10 mouse cellular contexts compared by ENCODE assay signal in the genomic region with DNA sequence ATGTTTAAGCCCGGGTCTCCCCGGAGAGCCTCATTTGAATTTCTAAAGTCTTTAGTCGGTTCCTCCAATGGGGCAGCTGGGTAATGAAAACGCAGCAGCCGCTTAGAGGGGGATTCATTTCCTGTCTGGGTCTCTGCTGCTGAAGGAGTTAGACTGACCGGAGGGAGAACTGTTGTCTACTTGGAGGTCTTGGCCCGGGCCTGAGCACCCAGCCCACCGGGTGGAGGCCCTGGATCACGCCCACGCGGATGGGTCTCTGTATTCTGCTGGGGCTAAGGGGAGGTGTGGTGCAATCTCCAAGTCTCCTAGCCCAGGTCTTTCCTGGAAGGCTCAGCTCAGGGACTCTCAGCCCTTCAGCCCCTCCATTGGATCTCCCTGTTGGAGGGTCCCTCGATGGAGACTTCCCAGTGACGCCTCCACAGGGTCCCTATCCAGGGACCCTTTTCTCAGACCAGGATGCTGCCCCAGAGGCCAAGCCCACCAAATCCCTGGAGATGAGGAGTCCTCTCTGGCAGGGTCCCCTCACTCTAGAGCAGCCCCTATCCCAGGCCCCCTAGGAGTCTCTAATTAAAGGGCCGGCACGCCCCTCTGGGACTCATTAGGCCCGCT. TPM values are rescaled to one million over a fixed set of nuclear protein-coding genes. Genes with fewer than 3 reads are reported as not detected.
DNase-seq lines count a peak whose midpoint lies in the region; ATAC-seq and TF ChIP-seq lines count a peak whose summit lies in the region.
"Had no signal": no experiment of that assay in that cellular context is flagged by ENCODE, and none has a peak within 500 bp of the region (broad histone marks: within the 10 kb centered on the region; RNA-seq: fewer than 3 reads in every experiment).

No protein-coding gene starts in this region.

- 8% methylated on average over 16 of the region's 16 CpGs for WGBS in heart, embryonic 10.5 days
- WGBS in hindbrain, embryonic 10.5 days, result 4% methylated on average over 16 of the region's 16 CpGs
- WGBS in midbrain, embryonic 10.5 days, result 1% methylated on average over 16 of the region's 16 CpGs

- peak overlapping the region; percentile 47 for H3K4me3 ChIP-seq in heart, embryonic 10.5 days
- peak overlapping the region; percentile 40 to 66 for H3K4me3 ChIP-seq in ES-E14 (ENCODE audit: insufficient read depth in 1 of 2, low read depth in 1 of 2, low read length in 2 of 2, poor library complexity in 1 of 2, severe bottlenecking in 1 of 2)
- H3K4me3 ChIP-seq in hindbrain, embryonic 10.5 days, result peak overlapping the region; percentile 43
- H3K4me3 ChIP-seq in midbrain, embryonic 10.5 days, result peak overlapping the region; percentile 50

- ATAC-seq in monocyte, adult 5-6 weeks (replicated peaks; ENCODE audit: insufficient number of reproducible peaks, low FRiP score, low TSS enrichment, poor library complexity, severe bottlenecking), result no peak

- peaks cover 17% of the 10 kb centered on the region for H3K4me1 ChIP-seq in heart, embryonic 10.5 days
- H3K4me1 ChIP-seq in ES-E14 (ENCODE audit: control insufficient read depth in 2 of 2, insufficient read depth in 2 of 2, low read length in 2 of 2, poor library complexity in 1 of 2), result peaks cover 3 to 20% of the 10 kb centered on the region in 2 experiments; a peak in 3 of 4 replicates
- H3K4me1 ChIP-seq in hindbrain, embryonic 10.5 days (replicated peaks), result peaks cover 40% of the 10 kb centered on the region
- H3K4me1 ChIP-seq in midbrain, embryonic 10.5 days, result peaks cover 33% of the 10 kb centered on the region

- peaks cover 59% of the 10 kb centered on the region for H3K27me3 ChIP-seq in heart, embryonic 10.5 days (ENCODE audit: insufficient read depth, poor library complexity, severe bottlenecking)
- H3K27me3 ChIP-seq in hindbrain, embryonic 10.5 days (ENCODE audit: insufficient read depth, poor library complexity, severe bottlenecking), result peaks cover 45% of the 10 kb centered on the region
- peaks cover 39% of the 10 kb centered on the region for H3K27me3 ChIP-seq in midbrain, embryonic 10.5 days (ENCODE audit: low read depth, poor library complexity, severe bottlenecking)

- no peaks in the 10 kb centered on the region for H3K36me3 ChIP-seq in heart, embryonic 10.5 days
- H3K36me3 ChIP-seq in ES-E14 (ENCODE audit: control insufficient read depth, insufficient read depth, low read length, poor library complexity, severe bottlenecking), result no peaks in the 10 kb centered on the region
- H3K36me3 ChIP-seq in hindbrain, embryonic 10.5 days, result no peaks in the 10 kb centered on the region
- no peaks in the 10 kb centered on the region for H3K36me3 ChIP-seq in midbrain, embryonic 10.5 days

- peak overlapping the region; percentile 55 for H3K9ac ChIP-seq in ES-E14 (ENCODE audit: insufficient read depth, low read depth, low read length, poor library complexity, severe bottlenecking)

- in situ Hi-C loops in ES-E14 (cut with MboI; ENCODE audit: low sequenced_read_pairs in 2 of 2, unreplicated experiment in 2 of 2), result no loop called here

- H3K9me3 ChIP-seq in heart, embryonic 10.5 days, result no peaks in the 10 kb centered on the region
- no peaks in the 10 kb centered on the region for H3K9me3 ChIP-seq in ES-E14 (ENCODE audit: control insufficient read depth, insufficient read depth, low read depth, low read length)
- no peaks in the 10 kb centered on the region for H3K9me3 ChIP-seq in hindbrain, embryonic 10.5 days
- H3K9me3 ChIP-seq in midbrain, embryonic 10.5 days (replicated peaks), result no peaks in the 10 kb centered on the region

- DNase-seq in heart, embryonic 10.5 days (ENCODE audit: low spot score), result no peak
- no peak for DNase-seq in heart, adult 18-20 months
- DNase-seq in ES-E14 (ENCODE audit: low read depth, low spot score), result no peak
- peak; percentile 65 for DNase-seq in hindbrain, embryonic 10.5 days (ENCODE audit: low spot score)
- peak; percentile 71 for DNase-seq in midbrain, embryonic 10.5 days (ENCODE audit: low spot score)
- no peak for DNase-seq in adrenal gland, postnatal 14 days
- DNase-seq in layer of hippocampus, postnatal 36 days, result no peak
- DNase-seq: heart, postnatal 4 days; thymus, adult 2 months had no signal

- H3K27ac ChIP-seq in heart, embryonic 10.5 days, result peak overlapping the region; percentile 78
- no peak overlapping the region; the same call in none of the 2 replicates for H3K27ac ChIP-seq in ES-E14 (ENCODE audit: insufficient read depth, low read depth, low read length, poor library complexity, severe bottlenecking)
- peak overlapping the region; percentile 88 for H3K27ac ChIP-seq in hindbrain, embryonic 10.5 days
- peak overlapping the region; percentile 93 for H3K27ac ChIP-seq in midbrain, embryonic 10.5 days (replicated peaks)

TF ChIP-seq in ES-E14, 5 proteins besides CTCF, POLR2A, EP300 and RAD21:
- TF ChIP-seq CHD2 (IDR thresholded peaks at IDR 0.05; ENCODE audit: low read depth, low read length), result no peak
- TF ChIP-seq ZC3H11A (IDR thresholded peaks at IDR 0.05; ENCODE audit: borderline replicate concordance, low read depth, low read length), result no peak
- TF ChIP-seq ZNF384 (IDR thresholded peaks at IDR 0.05; ENCODE audit: low read depth, low read length), result no peak
- no peak for TF ChIP-seq HCFC1 (IDR thresholded peaks at IDR 0.05; ENCODE audit: borderline replicate concordance, insufficient read depth, low read length)

RNA-seq across cellular contexts. Expression of a gene that starts 16.9 kb away (rescaled TPM):
- 0.34 and 0.98 TPM in 2 replicates for polyA plus RNA-seq in heart, embryonic 10.5 days (2016; fragmentation: Nextera tagmentation; extraction: Ambion mirVana)
- total RNA-seq in heart, adult 18-20 months (2021), result not detected
- 3.3 and 3.7 TPM in 2 replicates for total RNA-seq in ES-E14 (2012; rRNA removed)
- 4.4 and 11.5 TPM in 2 replicates for polyA plus RNA-seq in hindbrain, embryonic 10.5 days (2016; fragmentation: Nextera tagmentation; extraction: Ambion mirVana)
- 3.0 and 5.8 TPM in 2 replicates for polyA plus RNA-seq in midbrain, embryonic 10.5 days (2016; fragmentation: Nextera tagmentation; extraction: Ambion mirVana)
- total RNA-seq in adrenal gland, postnatal 14 days (2021), result 35.3 TPM in 2 replicates
- total RNA-seq in monocyte, adult 5-6 weeks (2017), result not detected in 3 replicates
- total RNA-seq in layer of hippocampus, postnatal 36 days (2021), result 10 to 100 TPM; 16.2 to 18.2 TPM

RNA-seq across cellular contexts. Expression of a gene that starts 38.4 kb away (rescaled TPM):
- polyA plus RNA-seq in heart, embryonic 10.5 days (2016; fragmentation: Nextera tagmentation; extraction: Ambion mirVana), result 7.7 and 12.1 TPM in 2 replicates
- total RNA-seq in heart, adult 18-20 months (2021), result under 1 TPM in 1 of 2 experiments, not detected in 1; 0.25 TPM
- total RNA-seq in ES-E14 (2012; rRNA removed), result 38.4 and 51.0 TPM in 2 replicates
- polyA plus RNA-seq in hindbrain, embryonic 10.5 days (2016; fragmentation: Nextera tagmentation; extraction: Ambion mirVana), result 11.6 and 12.2 TPM in 2 replicates
- polyA plus RNA-seq in midbrain, embryonic 10.5 days (2016; fragmentation: Nextera tagmentation; extraction: Ambion mirVana), result 12.4 and 14.0 TPM in 2 replicates
- 6.9 and 8.6 TPM in 2 replicates for total RNA-seq in adrenal gland, postnatal 14 days (2021)
- 0.19 TPM in 1 of 3 replicates, not detected in the others for total RNA-seq in monocyte, adult 5-6 weeks (2017)
- total RNA-seq in layer of hippocampus, postnatal 36 days (2021), result under 1 TPM; 0.27 to 0.40 TPM

Comparison
In these comparisons a context has a peak if more than half of its experiments do, and no peak if none do; other contexts are left out.
1. DNase-seq: peak in hindbrain, embryonic 10.5 days (single experiment) and midbrain, embryonic 10.5 days (single experiment); none in heart, embryonic 10.5 days (single experiment), heart, adult 18-20 months (0 of 2), ES-E14 (single experiment), adrenal gland, postnatal 14 days (single experiment) and layer of hippocampus, postnatal 36 days (0 of 2).
2. Peak in every context shown above with its lines, with median percentiles within 50 percentile points of each other: H3K4me3 ChIP-seq.